In the genomic region with DNA sequence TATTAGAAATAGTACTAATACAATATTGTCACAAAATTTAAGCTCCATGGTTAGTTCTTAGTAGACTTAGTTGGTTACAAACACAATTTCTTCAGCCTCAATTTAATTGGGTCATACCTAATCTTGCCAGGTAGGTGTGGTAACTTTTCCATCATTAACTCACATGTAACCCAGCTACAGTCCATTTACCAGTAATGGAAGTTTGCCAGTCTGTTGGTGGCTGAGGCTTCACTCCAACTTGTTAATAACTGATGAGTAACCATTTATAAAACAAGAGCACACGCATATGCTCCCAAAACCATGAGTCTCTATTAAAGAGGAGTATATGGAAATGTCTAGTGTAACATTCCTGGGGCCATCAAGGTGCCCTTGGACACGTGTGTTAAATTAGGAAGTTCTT, we compare ENCODE assay signal across 22 mouse cellular contexts. TPM values are rescaled to one million over a fixed set of nuclear protein-coding genes. Genes with fewer than 3 reads are reported as not detected.
DNase-seq lines count a peak whose midpoint lies in the region; ATAC-seq and TF ChIP-seq lines count a peak whose summit lies in the region.
"Had no signal": no experiment of that assay in that cellular context is flagged by ENCODE, and none has a peak within 500 bp of the region (broad histone marks: within the 10 kb centered on the region; RNA-seq: fewer than 3 reads in every experiment).

No protein-coding gene starts in this region.

- H3K4me2 ChIP-seq in hindbrain, embryonic 13.5 days: no peak overlapping the region
- H3K4me2 ChIP-seq: embryonic facial prominence, embryonic 12.5 days; forebrain, embryonic 13.5 days; forebrain, embryonic 15.5 days had no signal

- no peaks in the 10 kb centered on the region for H3K27me3 ChIP-seq in kidney, adult 2 months (replicated peaks; ENCODE audit: control insufficient read depth, insufficient read depth, low read length)
- no peaks in the 10 kb centered on the region for H3K27me3 ChIP-seq in hindbrain, embryonic 13.5 days
- H3K27me3 ChIP-seq: embryonic facial prominence, embryonic 12.5 days; forebrain, embryonic 13.5 days; forebrain, embryonic 15.5 days; Patski had no signal

- H3K4me1 ChIP-seq in kidney, adult 2 months (ENCODE audit: control insufficient read depth, insufficient read depth, low read length): no peaks in the 10 kb centered on the region
- no peaks in the 10 kb centered on the region for H3K4me1 ChIP-seq in hindbrain, embryonic 13.5 days (replicated peaks)
- H3K4me1 ChIP-seq: embryonic facial prominence, embryonic 10.5 days; embryonic facial prominence, embryonic 12.5 days; forebrain, embryonic 13.5 days; forebrain, embryonic 15.5 days had no signal

- WGBS in kidney, adult 2 months: 41% methylated on average over 2 of the region's 2 CpGs
- 75% methylated on average over 2 of the region's 2 CpGs for whole genome bisulfite sequencing in hindbrain, embryonic 13.5 days

- no peaks in the 10 kb centered on the region for H3K36me3 ChIP-seq in kidney, adult 2 months (ENCODE audit: control insufficient read depth, insufficient read depth, low read length)
- no peaks in the 10 kb centered on the region for H3K36me3 ChIP-seq in hindbrain, embryonic 13.5 days
- H3K36me3 ChIP-seq: embryonic facial prominence, embryonic 10.5 days; embryonic facial prominence, embryonic 12.5 days; forebrain, embryonic 15.5 days had no signal

- H3K9ac ChIP-seq in hindbrain, embryonic 13.5 days: no peak overlapping the region
- H3K9ac ChIP-seq: embryonic facial prominence, embryonic 12.5 days; forebrain, embryonic 13.5 days; forebrain, embryonic 15.5 days had no signal

- TF ChIP-seq CTCF in kidney, adult 2 months (conservative IDR thresholded peaks at IDR 0.05; ENCODE audit: insufficient read depth, insufficient read length, low read depth, low read length): no peak

- no peak overlapping the region for H3K27ac ChIP-seq in kidney, adult 2 months (ENCODE audit: insufficient read depth, low read depth, low read length)
- H3K27ac ChIP-seq in hindbrain, embryonic 13.5 days: no peak overlapping the region
- H3K27ac ChIP-seq: embryonic facial prominence, embryonic 10.5 days; embryonic facial prominence, embryonic 12.5 days; forebrain, embryonic 13.5 days; forebrain, embryonic 15.5 days had no signal

- H3K9me3 ChIP-seq in hindbrain, embryonic 13.5 days: no peaks in the 10 kb centered on the region
- H3K9me3 ChIP-seq: embryonic facial prominence, embryonic 10.5 days; embryonic facial prominence, embryonic 12.5 days; forebrain, embryonic 13.5 days; forebrain, embryonic 15.5 days had no signal

- no peak overlapping the region for H3K4me3 ChIP-seq in kidney, adult 2 months (ENCODE audit: insufficient read depth, low read depth, low read length)
- H3K4me3 ChIP-seq in hindbrain, embryonic 13.5 days: no peak overlapping the region
- H3K4me3 ChIP-seq: embryonic facial prominence, embryonic 10.5 days; embryonic facial prominence, embryonic 12.5 days; forebrain, embryonic 13.5 days; forebrain, embryonic 15.5 days had no signal

- peak; percentile 79 for DNase-seq in kidney, adult 2 months
- DNase-seq in kidney, adult 18-20 months: no peak
- DNase-seq in kidney, adult 9 months: peak; percentile 81
- no peak for DNase-seq in kidney, postnatal 14 days
- peak; percentile 21 for DNase-seq in Muller cell, postnatal 12 days (ENCODE audit: inconsistent ontology term)
- DNase-seq: adrenal gland, adult 8-10 months; adrenal gland, postnatal 14 days; adrenal gland, postnatal 36 days; cerebellum, adult 11-12 months; cerebellum, adult 9-10 months; cerebellum, postnatal 25 days had no signal

- ATAC-seq in hindbrain, embryonic 13.5 days (ENCODE audit: low FRiP score): no peak
- ATAC-seq: activated CD4-positive, CD25-positive, alpha-beta regulatory T cell, adult 4 months; forebrain, embryonic 13.5 days; forebrain, embryonic 15.5 days; Patski had no signal

- TF ChIP-seq POLR2A in kidney, adult 2 months (IDR thresholded peaks at IDR 0.05; ENCODE audit: low read depth, low read length): no peak

RNA-seq across cellular contexts. Expression of a gene that starts 25.9 kb away (rescaled TPM):
- polyA plus RNA-seq in kidney, adult 2 months (2012; rRNA removed): not detected in 2 replicates
- polyA plus RNA-seq in hindbrain, embryonic 13.5 days (2015; fragmentation: Nextera tagmentation; extraction: Ambion mirVana): not detected in 2 replicates
- polyA plus RNA-seq: activated CD4-positive, CD25-positive, alpha-beta regulatory T cell, adult 4 months; cerebellum, adult 2 months; cortical plate, adult 2 months; embryonic facial prominence, embryonic 10.5 days; embryonic facial prominence, embryonic 12.5 days; embryonic facial prominence, embryonic 14.5 days; forebrain, embryonic 11.5 days; forebrain, embryonic 13.5 days; forebrain, embryonic 15.5 days; Patski had no signal

Comparison
In these comparisons a context has a peak if more than half of its experiments do, and no peak if none do; other contexts are left out.
1. DNase-seq: peak in kidney, adult 2 months (single experiment), kidney, adult 9 months (single experiment) and Muller cell, postnatal 12 days (single experiment); none in kidney, adult 18-20 months (single experiment) and kidney, postnatal 14 days (single experiment).